Mouse (Mus musculus): Measurements from ENCODE around the gene 5730522E02Rik.
A peak's percentile ranks its signal among the peaks of the same experiment; 100 is the strongest.
"Not testable (repeated sequence)": the region's sequence is repeated elsewhere in the genome, so short reads cannot be mapped to it uniquely, and the experiment has no call there.

Gene 5730522E02Rik

GRCm38 (mm10) chr11:26210582-26211180 is at the start of gene 5730522E02Rik:
Gene 5730522E02Rik, minus strand, starts transcription at chr11:26210763.
- DNase-seq (ENCODE audit: low spot score in 2 of 2): no peak

- no peak for DNase-seq (ENCODE audit: low spot score in 2 of 2)
These were observed 26.0 kb upstream of the 5730522E02Rik start for GRCm38 (mm10) chr11:26236540-26236939.

GRCm38 (mm10) chr11:26229895-26230294 is 19.3 kb upstream of the 5730522E02Rik start:
- DNase-seq (ENCODE audit: low spot score in 2 of 2): no peak

- DNase-seq (ENCODE audit: low spot score in 2 of 2): not testable (repeated sequence)
These were observed 3.1 kb upstream of the 5730522E02Rik start for GRCm38 (mm10) chr11:26213643-26214042.

GRCm38 (mm10) chr11:26209811-26210581 is 567 bp downstream of the 5730522E02Rik start:
- peak; percentile 30 to 65 for DNase-seq (ENCODE audit: low spot score in 2 of 2)

- no peak for DNase-seq (ENCODE audit: low spot score in 2 of 2)
These were observed 7.1 kb downstream of the 5730522E02Rik start for GRCm38 (mm10) chr11:26203466-26203865.

GRCm38 (mm10) chr11:26202842-26203241 is 7.7 kb downstream of the 5730522E02Rik start:
- DNase-seq (ENCODE audit: low spot score in 2 of 2): no peak

GRCm38 (mm10) chr11:26201778-26202097 is 8.8 kb downstream of the 5730522E02Rik start:
- DNase-seq (ENCODE audit: low spot score in 2 of 2): no peak

GRCm38 (mm10) chr11:26200970-26201777 is 9.4 kb downstream of the 5730522E02Rik start:
- peak; percentile 16 to 20 for DNase-seq (ENCODE audit: low spot score in 2 of 2)

GRCm38 (mm10) chr11:26195468-26195867 is 15.1 kb downstream of the 5730522E02Rik start:
- no peak for DNase-seq (ENCODE audit: low spot score in 2 of 2)

GRCm38 (mm10) chr11:26187231-26187967 is 23.2 kb downstream of the 5730522E02Rik start:
- DNase-seq (ENCODE audit: low spot score in 2 of 2): no peak

- DNase-seq (ENCODE audit: low spot score in 2 of 2): no peak
These were observed 40.0 kb downstream of the 5730522E02Rik start for GRCm38 (mm10) chr11:26170572-26170971.

- no peak for DNase-seq (ENCODE audit: low spot score in 2 of 2)
These were observed 43.0 kb downstream of the 5730522E02Rik start for GRCm38 (mm10) chr11:26167609-26167971.

GRCm38 (mm10) chr11:26166966-26167608 is 43.5 kb downstream of the 5730522E02Rik start:
- no peak for DNase-seq (ENCODE audit: low spot score in 2 of 2)

- DNase-seq (ENCODE audit: low spot score in 2 of 2): no peak
These were observed 45.8 kb downstream of the 5730522E02Rik start for GRCm38 (mm10) chr11:26164651-26165259.

- peak in 1 of 2 experiments; percentile 2 for DNase-seq (ENCODE audit: low spot score in 2 of 2)
These were observed 49.2 kb downstream of the 5730522E02Rik start for GRCm38 (mm10) chr11:26161354-26161753.

GRCm38 (mm10) chr11:26159033-26159432 is 51.5 kb downstream of the 5730522E02Rik start:
- DNase-seq (ENCODE audit: low spot score in 2 of 2): no peak

GRCm38 (mm10) chr11:26140024-26140423 is 70.5 kb downstream of the 5730522E02Rik start:
- no peak for DNase-seq (ENCODE audit: low spot score in 2 of 2)

GRCm38 (mm10) chr11:26138013-26138412 is 72.5 kb downstream of the 5730522E02Rik start:
- no peak for DNase-seq (ENCODE audit: low spot score in 2 of 2)

GRCm38 (mm10) chr11:26130911-26131310 is 79.7 kb downstream of the 5730522E02Rik start:
- DNase-seq (ENCODE audit: low spot score in 2 of 2): no peak

- no peak for DNase-seq (ENCODE audit: low spot score in 2 of 2)
These were observed 81.5 kb downstream of the 5730522E02Rik start for GRCm38 (mm10) chr11:26129054-26129453.
